ENCODE assay signal across 9 mouse cellular contexts in genomic region chr7:122919728-122920582, GRCm38 (mm10). TPM values are rescaled to one million over a fixed set of nuclear protein-coding genes. Genes with fewer than 3 reads are reported as not detected.
DNase-seq lines count a peak whose midpoint lies in the region; ATAC-seq lines count a peak whose summit lies in the region.
"Had no signal": no experiment of that assay in that cellular context is flagged by ENCODE, and none has a peak within 500 bp of the region (broad histone marks: within the 10 kb centered on the region; RNA-seq: fewer than 3 reads in every experiment).

No protein-coding gene starts in this region.

- ATAC-seq in midbrain, embryonic 12.5 days (ENCODE audit: low FRiP score, low read depth): peak; percentile 34

- no peak overlapping the region for H3K4me3 ChIP-seq in midbrain, embryonic 12.5 days
- H3K4me3 ChIP-seq: embryonic facial prominence, embryonic 12.5 days had no signal

- H3K27ac ChIP-seq in midbrain, embryonic 12.5 days (replicated peaks): no peak overlapping the region
- H3K27ac ChIP-seq: embryonic facial prominence, embryonic 12.5 days had no signal

- peaks cover 3% of the 10 kb centered on the region; the same call in 1 of the 2 replicates for H3K4me1 ChIP-seq in midbrain, embryonic 12.5 days
- H3K4me1 ChIP-seq: embryonic facial prominence, embryonic 12.5 days had no signal

- peak overlapping the region; percentile 37; the same call in 1 of the 2 replicates for H3K4me2 ChIP-seq in midbrain, embryonic 12.5 days (replicated peaks)
- H3K4me2 ChIP-seq: embryonic facial prominence, embryonic 12.5 days had no signal

- H3K27me3 ChIP-seq in midbrain, embryonic 12.5 days: no peaks in the 10 kb centered on the region; the same call in 1 of the 2 replicates
- H3K27me3 ChIP-seq: embryonic facial prominence, embryonic 12.5 days had no signal

- 44% methylated on average over 13 of the region's 13 CpGs for WGBS in midbrain, embryonic 12.5 days

- H3K36me3 ChIP-seq in midbrain, embryonic 12.5 days: no peaks in the 10 kb centered on the region
- H3K36me3 ChIP-seq: embryonic facial prominence, embryonic 12.5 days had no signal

- H3K9ac ChIP-seq in midbrain, embryonic 12.5 days (replicated peaks): no peak overlapping the region
- H3K9ac ChIP-seq: embryonic facial prominence, embryonic 12.5 days had no signal

- peak; percentile 23 to 67 for DNase-seq in layer of hippocampus, adult 18-20 months (ENCODE audit: low spot score in 2 of 2)
- no peak for DNase-seq in layer of hippocampus, adult 9-11 months
- DNase-seq in MN1 (ENCODE audit: low spot score): peak; percentile 78
- DNase-seq in cerebellum, postnatal 14 days: peak; percentile 58 to 73
- DNase-seq in heart, postnatal 10 days: peak; percentile 52 to 71
- peak; percentile 44 to 83 for DNase-seq in layer of hippocampus, postnatal 14 days (ENCODE audit: low spot score in 2 of 2)
- DNase-seq in thymus, postnatal 25 days: peak; percentile 26

- intact Hi-C loops in heart, postnatal 10 days (cut with DNase I): loop anchor here (1.0 to 5.0 kb wide), 3 partner anchors 13 to 668 kb away; no protein-coding TSS in a partner anchor

- no peaks in the 10 kb centered on the region for H3K9me3 ChIP-seq in midbrain, embryonic 12.5 days
- H3K9me3 ChIP-seq: embryonic facial prominence, embryonic 12.5 days had no signal

RNA-seq across cellular contexts. Expression of gene Rbbp6, which starts 45.5 kb away (rescaled TPM):
- total RNA-seq in layer of hippocampus, adult 18-20 months (2021): 10 to 100 TPM; 62.6 to 67.2 TPM
- 10 to 100 TPM; 45.6 to 51.7 TPM for total RNA-seq in heart, postnatal 10 days (2021)
- total RNA-seq in layer of hippocampus, postnatal 14 days (2021): 10 to 100 TPM; 57.6 to 70.6 TPM
- 37.7 and 41.1 TPM in 2 replicates for polyA plus RNA-seq in midbrain, embryonic 12.5 days (2016; fragmentation: Nextera tagmentation; extraction: Ambion mirVana)
